Mouse (Mus musculus) layer of hippocampus, adult 18-20 months (tissue): ENCODE results near the gene Slc22a12. TPM values are rescaled to one million over a fixed set of nuclear protein-coding genes. Genes with fewer than 3 reads are reported as not detected.

Experiments used
- DNase-seq, 2 experiments: peaks; one replicate each; pipeline ENCODE4 v3.0.0; 2022; ENCODE audit warnings: low spot score in 2 of 2
- long read RNA-seq: library from polyadenylated mRNA; stranded (forward); transcript quantifications from one replicate; pipeline ENCODE4 v2.0.0, GENCODE M21; 2021
- total RNA-seq, 2 experiments: library from RNA; stranded (reverse); gene quantifications; 2 replicates each; pipeline ENCODE4 v1.2.3; 2021

The Slc22a12 gene
- under 1 TPM; 0.28 to 0.72 TPM for total RNA-seq
- long read RNA-seq, partial matches to known transcripts = 0 of 2 reads
- long read RNA-seq, other reads (novel, unspliced or antisense) = 1 of 2 reads

DNA sequence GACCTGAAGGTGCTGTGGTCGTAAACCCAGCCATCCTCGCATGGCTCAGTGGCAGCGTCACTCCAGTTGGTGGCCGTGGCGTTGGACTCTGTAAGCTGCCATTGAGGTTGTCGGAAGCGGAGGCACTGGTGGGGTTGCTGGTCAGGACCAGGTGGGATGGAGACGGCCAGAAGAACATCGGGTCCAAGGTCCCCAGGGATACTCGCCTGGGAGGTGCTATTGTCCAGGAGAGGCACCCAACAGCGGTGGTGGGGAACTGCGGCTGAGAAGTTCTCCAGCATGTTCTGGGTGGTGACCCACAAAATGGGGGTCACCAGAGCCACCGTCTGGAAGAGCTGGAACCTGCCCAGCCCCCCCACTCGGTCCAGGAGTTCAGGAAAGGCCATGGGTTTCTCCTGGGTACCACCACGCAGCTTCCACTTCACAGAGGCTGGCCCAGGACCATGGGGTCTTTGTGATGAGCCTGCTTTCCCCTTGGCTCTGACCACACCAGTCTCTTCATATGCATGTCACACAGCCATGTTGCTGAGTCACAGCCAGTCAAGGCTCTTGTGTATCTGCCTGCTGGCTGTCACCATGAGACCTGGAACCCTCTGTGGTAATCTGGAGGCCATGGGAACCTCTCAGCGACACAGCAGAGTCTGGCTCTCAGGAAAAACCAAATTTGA, at the start of gene Slc22a12:
Gene Slc22a12 (minus strand): TSS at position 666 of the 668 bp plus-strand sequence.
- no peak for DNase-seq

DNA sequence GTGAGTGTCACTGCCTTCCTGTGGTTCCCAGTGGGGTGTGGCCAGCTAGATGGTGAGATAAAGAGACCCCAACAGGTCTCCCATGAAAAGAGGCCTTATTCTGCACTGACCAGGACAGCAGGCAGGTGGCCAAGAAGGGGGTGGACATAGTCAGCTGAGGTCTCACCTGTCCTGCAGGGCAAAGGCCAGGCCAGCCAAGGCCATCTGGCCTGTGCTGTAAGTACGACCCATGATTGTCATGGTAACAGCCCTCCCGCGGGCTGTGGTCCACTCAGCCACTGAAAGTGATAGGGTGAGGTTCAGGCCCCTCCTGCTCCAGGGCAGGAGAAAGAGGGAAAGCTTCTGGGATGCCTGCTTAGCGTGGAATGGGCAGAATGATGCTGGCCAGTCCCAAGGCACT, 29.2 kb upstream of the Slc22a12 start:
- no peak for DNase-seq

DNA sequence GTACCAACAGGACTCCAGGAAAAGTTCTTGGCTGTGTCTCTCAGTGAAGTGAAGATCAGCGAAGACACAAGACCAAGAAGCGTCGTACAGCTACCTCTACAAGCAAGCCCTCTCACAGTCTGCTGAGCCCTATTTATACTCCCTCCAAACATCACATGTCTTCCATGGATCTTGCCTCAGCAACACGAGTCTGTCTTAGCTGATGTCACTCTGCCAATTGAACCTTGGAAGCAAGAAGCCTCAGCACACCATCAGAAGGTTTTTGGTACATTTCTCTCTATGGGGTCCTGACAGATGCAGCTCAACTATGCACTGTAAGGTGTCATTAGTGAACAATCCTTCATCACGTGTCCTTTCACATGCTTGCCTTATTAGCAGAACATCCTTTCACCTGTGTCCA, 28.6 kb upstream of the Slc22a12 start:
- DNase-seq = no peak

DNA sequence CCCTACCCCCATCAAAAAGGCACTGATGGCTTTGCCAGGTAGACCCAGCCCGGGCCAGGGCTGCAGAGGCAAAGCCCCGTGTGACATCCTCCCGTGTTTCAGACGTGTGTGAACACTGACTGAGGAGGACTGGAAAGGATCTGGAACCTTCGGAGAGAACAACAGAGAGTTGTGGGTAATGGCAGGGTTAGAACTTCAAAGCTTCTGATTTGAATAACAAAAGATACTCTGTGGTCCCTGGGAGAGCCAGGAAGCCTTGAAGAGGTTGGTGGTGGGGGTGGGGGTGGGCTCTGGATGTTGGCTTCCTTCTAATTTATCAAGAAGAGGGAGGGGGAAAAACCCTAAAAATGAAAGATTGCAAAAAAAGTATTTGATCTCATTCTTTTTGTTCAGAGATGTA, 26.7 kb upstream of the Slc22a12 start:
- DNase-seq = no peak

DNA sequence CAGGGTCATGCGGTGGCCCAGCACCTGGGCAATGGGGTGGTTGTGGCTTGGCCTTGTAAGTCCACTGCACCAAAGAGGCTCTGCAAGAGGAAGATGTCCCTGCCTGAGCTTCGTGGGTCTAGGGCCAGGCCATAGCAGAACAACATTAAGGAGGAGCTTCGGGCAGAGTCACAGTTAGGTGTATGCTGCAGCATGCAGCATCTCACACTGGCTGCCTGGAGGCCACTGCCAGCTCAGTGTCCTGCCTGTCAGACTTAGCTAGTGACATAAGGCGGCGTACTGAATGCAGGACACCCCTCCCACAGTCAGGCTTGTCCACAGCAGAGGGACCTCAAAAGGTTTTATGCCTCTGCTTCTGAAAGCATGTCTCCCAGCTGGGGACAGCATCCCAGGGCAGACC, 26.2 kb upstream of the Slc22a12 start:
- no peak for DNase-seq

DNA sequence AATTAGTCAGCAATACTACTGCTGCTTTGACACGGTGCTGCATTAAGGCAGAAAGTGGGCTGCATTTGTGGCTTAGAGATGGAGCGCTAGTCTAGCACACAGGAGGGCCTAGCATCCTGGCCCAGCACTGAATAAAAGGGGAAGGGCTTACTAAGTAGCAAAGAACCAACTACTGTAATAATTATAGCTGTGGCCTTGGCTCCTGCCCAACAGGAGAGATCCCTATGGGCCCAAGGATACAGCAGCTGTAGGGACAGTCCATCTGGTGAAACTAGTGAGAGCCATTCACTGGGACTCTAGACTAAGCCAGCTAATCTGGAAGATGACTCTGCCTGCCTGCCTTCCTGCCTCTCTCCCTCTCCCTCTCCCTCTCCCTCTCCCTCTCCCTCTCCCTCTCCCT, 23.6 kb upstream of the Slc22a12 start:
- no peak for DNase-seq

DNA sequence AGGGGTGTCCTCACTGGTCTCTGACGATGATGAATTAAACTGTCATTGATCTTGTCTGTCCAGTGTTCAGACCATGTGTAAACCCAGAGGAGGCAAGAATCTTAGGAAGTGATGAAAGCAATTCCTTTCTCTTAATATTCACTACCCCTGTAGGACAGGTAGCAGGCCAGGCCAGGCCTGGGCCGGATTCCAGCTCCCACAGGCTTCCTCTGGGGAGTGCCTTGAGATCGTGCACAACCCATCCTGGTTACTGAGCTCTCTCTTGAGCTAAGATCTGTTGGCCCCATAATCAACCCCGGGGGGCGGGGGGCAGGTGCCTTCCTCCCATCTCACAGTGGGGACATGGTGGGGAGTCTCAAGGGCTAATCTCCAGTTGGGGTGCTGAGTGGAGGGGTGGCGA, 22.3 kb upstream of the Slc22a12 start:
- no peak for DNase-seq

DNA sequence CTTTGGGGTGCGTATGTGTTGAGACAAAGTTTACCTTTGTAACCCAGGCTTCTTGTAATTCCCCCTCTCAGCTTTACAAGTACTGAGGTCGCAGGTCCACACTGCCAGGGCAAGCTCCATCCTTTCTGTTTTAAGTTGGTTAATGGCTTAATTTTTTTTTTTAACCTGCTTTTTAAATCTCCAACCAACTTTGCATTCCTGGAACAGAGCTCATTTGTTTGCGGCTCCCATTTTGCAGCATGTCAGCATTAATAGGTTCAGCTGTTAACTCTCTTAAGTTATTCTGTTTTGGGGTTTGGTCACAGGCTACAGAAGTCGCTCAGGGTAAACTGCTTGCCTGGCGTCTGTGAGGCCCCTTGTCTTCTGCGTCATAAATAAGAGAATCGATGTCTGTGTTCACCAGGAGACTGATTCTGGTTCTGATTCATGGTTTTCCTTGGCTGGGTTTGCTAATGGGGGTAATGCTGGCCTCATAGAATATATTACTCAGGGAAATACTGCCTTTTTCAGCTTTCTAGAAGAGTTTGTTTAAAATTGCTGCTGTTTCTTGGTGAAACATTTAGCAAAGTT, 17.5 kb upstream of the Slc22a12 start:
- DNase-seq = no peak

DNA sequence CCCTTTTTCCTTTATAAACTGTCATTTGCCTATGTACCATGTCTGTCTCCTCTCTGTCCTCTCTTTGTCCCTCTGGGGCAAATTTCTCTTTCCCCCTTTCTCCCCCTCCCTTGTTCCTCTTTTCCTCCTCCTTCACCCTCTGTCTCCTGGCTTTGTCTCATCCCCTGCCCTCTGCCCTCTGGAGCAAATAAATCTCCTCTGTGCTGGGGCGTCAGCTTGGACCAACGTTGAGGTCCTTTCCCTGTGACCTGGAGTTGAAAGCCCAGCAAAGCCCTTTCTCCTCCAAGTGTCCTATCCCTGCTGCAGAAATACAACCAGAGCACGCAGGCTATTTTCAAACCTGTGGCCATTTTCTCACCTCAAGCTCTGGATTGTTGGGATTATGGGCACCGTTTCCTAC, 16.7 kb upstream of the Slc22a12 start:
- DNase-seq = no peak

DNA sequence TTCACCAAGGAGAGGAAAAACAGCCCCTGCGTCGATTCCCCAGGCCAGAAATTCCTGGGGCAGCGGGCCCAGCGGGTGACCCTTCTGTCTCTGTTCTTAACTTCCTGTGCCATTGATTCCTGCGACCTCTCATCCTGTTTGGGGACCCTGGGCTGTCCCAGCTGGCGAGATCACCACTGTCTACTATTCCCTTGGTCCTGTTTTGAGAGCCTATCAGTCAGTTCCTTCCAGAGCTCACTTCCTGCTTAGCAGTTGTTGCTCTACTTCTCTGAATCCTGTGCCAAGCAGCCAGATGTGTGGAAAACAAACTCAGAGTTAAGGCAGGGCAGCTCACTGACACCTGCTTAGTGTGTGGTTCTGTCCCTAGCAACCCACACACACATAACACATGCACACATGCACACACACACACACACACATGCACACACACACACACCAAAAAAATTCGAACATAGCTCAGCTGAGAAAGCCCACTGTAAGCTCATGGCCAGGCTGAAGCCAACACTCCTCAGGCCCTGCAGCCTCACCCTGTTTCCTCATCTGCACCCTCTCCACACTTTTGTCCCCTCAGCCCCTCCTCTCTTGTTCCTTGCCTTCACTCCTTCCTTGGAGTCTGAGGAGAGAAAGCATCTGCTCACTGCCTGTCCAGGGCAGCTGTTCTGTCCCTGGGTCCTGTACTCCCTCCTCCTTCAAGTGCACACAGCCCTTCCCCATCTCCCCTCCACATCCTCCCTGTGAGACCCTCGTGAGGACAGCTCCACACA, 11.2 kb upstream of the Slc22a12 start:
- no peak for DNase-seq

DNA sequence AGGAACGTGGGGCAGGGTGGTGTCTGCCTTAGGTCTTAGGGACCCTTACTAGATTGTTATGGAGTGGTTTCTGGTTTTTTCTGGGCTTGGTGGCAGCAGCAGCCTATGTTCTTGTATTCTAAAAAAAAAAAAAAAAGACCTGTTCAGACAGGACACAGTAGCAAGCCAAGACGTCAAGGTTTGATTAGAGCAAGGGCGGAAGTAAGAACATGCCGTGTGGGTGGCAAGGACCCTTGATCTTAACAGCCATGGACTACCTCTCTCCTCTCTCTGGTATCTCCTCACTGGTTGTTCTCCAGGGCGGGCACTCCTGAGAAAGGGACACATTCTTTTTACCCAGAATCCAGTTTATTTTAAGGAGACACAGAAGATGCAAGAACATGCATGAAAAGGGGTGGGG, 10.3 kb upstream of the Slc22a12 start:
- DNase-seq = no peak

DNA sequence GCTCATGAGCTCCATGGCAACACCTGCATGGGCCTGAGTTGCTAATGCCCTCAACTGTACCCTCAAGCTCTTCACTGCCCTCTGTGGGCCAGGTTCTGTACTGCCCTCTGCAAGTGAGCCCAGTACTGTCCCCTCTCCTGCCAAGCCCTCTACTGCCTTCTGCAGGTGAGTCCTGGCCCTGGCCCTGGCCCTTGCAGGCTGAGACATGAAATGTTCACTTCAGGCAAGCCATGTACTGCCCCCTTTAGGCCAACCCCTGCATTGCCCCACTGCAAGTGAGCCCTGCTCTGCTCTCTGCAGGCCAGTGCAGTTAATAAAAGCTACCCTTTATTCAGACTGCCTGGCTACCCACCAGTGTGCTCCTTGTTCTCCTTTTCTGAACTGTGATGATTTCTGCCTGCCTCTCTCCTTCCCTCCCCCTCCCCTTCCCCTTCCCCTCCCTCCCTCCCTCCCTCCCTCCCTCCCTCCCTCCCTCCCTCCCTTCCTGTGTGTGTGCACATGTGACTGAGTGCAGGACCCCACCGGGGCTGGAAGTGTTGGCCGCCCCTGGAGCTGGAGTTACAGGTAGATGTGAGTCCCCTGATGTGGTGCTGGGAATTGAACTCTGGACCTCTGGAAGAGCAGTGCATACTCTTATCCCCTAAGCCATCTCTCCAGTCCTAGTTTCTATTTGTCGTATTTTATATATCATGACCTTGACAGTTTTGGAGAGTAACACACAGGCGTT, 9.6 kb upstream of the Slc22a12 start:
- no peak for DNase-seq

DNA sequence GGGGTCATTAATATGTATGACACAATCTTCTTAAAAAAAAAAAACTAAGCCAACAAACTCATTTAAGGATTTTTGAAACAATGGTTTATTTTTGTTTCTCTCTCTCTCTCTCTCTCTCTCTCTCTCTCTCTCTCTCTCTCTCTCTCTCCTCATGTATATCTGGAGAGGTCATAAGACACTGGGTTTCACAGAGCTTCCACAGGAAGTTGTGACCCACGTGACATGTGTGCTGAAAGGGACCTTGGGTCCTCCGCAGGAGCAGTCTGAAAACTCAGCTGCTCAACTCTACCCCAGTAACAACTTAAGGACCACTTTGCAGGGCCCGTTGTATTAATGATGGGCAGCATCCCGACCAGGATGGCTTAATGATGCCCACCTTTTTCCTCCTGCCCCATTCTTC, 8.4 kb upstream of the Slc22a12 start:
- no peak for DNase-seq

DNA sequence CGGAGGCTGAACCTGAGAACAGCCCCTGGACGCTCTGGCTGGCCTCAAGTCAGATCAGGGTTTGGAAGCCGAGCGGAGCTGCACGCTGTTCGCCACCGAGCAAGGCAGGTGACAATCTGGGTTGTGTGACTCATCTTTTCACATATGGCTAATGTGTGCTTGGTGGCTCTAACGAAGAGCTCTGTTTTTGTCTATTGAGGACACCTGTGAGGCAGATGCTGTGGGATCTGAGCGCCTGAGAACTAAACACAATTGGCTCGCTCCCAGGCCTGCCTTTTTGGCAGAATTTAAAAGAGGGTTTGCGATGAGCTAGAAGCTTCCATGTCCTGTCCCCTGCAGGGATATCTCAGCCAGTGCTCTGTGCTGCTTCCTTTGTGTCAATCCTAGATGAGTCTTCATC, 6.7 kb upstream of the Slc22a12 start:
- DNase-seq = peak in 1 of 2 experiments; percentile 64

DNA sequence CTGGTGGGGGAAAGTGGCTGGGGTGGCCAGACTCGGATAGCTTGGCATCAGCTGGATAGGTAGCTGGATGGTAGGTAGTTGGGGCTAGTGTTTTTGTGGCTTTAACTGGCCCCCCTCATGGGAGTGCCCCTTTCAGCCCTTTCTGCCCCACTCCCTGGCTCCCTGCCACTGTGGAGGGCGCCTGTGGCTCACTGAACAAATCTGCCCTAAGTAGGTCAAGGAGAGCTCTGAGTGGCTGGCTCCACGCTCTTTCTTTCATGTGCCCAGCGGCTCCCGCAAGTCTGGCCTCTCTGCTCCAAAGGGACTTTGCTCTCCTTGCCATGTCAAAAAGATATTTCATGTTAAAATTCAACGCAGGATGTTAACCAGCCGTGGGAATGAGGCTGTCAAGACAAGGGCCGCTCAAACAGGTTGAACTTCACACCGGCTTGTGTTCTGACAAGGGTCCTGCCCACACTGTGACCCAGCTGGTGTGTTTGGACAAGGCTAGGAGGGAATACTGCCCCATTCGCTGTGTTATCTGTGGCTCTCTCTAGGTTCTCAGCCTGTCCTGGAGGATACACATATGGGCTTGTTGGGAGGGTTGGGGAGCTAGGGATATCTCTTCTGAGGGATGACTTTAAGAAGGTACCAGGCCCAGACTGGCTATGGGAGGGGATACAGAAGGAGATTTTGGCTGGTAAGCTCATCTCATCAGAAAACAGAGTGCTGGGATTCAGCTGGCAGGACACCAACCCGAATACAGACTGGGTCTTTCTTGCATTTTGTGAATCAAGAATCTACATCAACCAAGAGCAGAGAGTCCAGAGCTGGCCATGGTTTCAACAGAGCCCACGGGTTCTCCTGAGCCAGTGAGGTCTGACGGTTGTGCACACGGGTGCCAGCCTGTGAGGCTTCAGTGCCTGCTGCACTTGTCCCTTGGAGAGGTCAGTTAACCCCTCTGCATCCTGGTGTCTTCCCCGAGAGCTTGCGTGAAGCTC, 5.9 kb upstream of the Slc22a12 start:
- DNase-seq = no peak

DNA sequence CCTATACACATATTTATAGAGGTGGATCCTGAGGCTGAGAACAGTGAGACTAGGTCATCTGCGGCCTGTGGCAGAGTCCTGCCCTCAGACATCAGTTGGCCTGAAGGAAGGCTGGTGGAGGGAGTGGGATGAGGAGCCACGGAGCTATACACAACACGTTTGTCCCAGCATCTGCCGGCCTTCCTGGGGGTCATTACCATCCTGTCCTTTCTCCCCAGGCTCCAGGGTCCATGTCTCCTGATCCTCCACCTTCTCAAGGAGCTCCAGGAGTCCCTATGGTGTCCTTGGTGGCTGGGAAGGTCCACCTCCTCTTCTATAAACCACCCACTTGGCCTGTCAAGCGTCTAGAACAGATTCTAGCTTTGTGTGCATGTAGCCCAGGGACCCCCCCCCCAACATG, 5.0 kb upstream of the Slc22a12 start:
- DNase-seq = no peak

DNA sequence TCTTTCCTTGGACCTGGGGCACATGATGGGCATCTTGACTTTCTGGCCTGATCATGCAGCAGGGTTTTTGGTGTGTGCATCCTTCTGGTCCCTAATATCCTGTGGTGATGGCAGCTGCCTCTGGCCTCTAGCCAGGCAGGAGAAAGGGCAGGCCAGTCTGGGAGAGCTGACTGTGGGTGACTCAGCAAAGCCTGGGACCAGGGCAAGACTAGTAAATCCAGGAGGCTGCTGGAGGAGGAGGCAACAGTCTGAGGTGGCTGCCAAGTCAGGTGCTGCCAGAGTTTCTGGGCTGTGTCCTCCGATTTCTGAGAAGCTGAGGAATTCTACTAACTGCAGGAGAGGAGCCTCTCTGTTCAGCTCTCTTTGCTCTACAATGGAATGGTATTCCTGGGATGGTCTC, 3.3 kb upstream of the Slc22a12 start:
- no peak for DNase-seq

DNA sequence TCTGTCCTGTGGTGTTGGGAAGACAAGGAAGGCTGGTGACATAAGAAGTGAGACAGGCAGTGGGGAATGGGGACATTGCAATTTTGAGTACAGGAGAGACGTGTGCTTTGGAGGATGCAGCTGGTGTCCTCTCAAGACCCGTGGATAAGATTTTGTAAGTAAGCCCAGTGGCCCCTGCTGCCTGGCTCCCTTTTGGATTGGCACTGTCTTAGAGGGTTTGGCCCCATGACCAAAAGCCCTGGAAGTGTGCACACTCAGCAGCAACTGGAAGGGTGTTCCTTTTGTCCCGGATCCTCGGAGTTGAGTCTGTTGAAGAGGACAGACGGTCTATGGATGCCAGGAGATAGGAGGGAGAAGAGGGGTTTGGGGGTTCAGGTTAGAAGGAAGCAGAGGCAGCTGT, 2.6 kb upstream of the Slc22a12 start:
- DNase-seq = no peak

DNA sequence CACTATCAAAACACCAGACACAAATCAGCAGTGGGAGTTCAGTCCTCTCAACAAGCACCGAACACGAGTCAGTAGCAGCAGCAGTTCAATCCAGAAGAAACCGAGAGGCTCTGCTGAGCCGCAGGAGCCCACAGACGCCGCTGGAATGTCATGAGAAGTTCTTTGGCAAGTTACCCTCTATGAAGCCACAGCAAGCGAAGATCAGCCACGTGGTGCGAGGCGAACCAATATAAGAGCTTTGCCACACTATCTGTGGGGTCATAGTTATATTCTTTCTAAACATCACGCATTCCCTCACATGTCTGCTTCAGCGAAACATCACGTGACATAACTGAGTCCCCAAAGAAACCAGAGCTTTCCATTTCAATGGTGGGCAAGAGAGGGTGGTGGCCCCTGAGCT, 1.9 kb upstream of the Slc22a12 start:
- DNase-seq = no peak

DNA sequence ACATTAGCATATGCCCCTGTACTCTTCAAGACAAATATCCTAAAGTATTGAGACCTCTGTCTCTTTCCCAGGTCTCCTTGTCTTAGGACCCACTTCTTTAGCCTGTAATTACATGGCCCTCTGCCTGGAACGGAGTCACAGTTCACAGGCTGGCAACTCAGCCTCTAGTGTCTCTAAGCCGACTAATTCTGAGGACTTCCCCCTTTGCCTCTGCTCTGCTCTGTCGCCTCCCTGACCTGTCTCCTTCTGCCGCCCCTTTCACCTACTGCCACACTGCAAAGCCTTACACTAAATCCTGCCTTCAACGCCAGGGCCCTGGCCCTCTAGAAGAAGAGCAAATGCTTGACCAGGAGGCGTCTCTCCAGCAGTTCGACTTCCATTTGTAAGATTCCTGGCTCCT, 686 bp upstream of the Slc22a12 start:
- no peak for DNase-seq

DNA sequence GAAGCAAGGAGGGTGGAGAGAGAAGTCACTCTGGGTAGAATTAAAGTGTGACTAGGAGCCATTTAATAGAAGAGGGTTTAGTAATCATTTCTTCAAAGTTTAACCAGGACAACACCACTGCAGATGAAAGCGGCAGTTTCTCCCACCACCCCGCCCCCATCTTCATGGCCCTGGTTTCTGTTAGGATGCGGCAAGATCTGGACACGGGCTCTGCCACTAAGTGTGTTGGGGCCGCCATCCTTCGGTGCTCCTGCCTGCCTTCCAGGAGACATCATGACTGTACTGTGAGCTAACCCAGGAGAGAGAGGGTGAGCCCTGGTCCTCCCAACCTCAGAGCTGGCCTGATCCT, 177 bp upstream of the Slc22a12 start:
- DNase-seq = no peak
